Mouse (Mus musculus): Measurements from ENCODE around the gene Sdk1.
"Not testable (repeated sequence)": the region's sequence is repeated elsewhere in the genome, so short reads cannot be mapped to it uniquely, and the experiment has no call there.

Sdk1 gene

DNA sequence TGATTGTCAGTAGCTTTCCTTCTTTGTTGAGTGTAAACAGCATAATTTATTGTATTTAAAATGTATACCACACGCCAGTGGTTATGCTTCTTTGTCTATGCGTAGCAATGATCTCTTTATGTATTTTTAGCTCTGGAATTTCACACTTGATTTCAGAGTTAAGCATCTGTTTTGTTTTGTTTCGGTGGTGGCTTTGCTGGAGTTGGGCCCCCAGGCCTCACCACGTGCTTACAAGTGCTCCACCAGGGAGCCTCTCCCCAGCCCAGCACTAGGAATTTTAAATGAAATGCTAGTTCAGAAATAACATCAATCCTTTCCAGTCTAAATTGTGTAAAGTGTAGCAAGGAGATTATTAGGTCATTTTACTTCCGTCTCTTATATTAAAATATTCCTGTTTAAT, 227.5 kb downstream of the Sdk1 start:
- DNase-seq (ENCODE audit: low spot score), result no peak

- DNase-seq (ENCODE audit: low spot score), result no peak
These were observed 264.0 kb downstream of the Sdk1 start for GRCm38 (mm10) chr5:141505281-141505680.

- no peak for DNase-seq (ENCODE audit: low spot score)
These were observed 265.1 kb downstream of the Sdk1 start for GRCm38 (mm10) chr5:141506344-141506743.

- no peak for DNase-seq (ENCODE audit: low spot score)
These were observed 283.8 kb downstream of the Sdk1 start for GRCm38 (mm10) chr5:141524801-141525715.

- no peak for DNase-seq (ENCODE audit: low spot score)
These were observed 298.9 kb downstream of the Sdk1 start for GRCm38 (mm10) chr5:141540193-141540592.

GRCm38 (mm10) chr5:141542890-141543666, 301.8 kb downstream of the Sdk1 start:
- no peak for DNase-seq (ENCODE audit: low spot score)

GRCm38 (mm10) chr5:141553444-141553843, 312.2 kb downstream of the Sdk1 start:
- no peak for DNase-seq (ENCODE audit: low spot score)

- DNase-seq (ENCODE audit: low spot score), result no peak
These were observed 317.4 kb downstream of the Sdk1 start for GRCm38 (mm10) chr5:141558731-141559130.

DNA sequence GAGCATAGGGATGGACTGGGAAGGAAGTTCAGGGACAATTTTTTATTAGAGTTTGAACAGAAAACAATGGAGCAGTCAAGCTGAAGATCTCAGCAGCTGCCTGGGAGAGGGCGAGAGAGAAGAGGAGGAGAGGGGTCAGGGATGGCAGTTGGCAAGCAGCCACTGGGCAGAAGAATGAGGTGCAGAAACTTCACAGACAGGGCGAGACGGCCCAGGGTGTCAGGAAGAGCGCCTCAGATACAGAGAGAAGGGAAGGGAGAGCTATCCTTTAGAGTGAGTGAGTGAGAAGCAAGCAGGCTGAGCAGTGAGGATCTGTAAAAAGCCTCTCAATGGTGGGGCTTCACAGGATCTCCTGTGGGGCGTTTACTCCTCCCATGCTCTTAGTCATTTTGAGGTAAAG, 319.0 kb downstream of the Sdk1 start:
- no peak for DNase-seq (ENCODE audit: low spot score)

DNA sequence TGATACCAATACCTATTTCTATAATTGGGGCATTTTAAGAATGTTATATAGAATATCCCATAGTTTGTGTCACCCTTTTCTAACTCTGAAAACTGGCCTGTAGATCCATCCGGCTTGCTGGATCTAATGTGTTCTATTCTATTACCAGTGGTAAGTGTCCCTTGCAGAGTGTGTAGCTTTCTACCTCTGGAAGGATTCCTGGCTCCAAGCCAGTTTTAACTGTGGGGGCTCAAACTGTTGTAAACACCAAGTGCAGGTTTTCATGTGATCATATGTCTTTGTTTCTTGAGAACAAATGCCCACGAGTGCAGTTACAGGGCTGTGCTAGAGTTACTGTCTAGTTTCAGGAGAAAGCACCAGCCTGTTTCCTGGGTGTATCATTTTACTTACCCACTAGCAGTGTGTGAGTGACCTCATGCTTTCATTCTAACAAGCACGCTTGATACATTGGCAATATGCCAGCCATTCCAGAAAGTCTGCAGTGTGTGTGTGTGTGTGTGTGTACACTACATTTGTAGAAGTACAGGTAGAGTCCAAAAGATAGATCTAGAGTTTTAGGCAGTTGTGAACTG, 320.8 kb downstream of the Sdk1 start:
- DNase-seq (ENCODE audit: low spot score), result no peak

- no peak for DNase-seq (ENCODE audit: low spot score)
These were observed 322.9 kb downstream of the Sdk1 start for GRCm38 (mm10) chr5:141564197-141564596.

DNA sequence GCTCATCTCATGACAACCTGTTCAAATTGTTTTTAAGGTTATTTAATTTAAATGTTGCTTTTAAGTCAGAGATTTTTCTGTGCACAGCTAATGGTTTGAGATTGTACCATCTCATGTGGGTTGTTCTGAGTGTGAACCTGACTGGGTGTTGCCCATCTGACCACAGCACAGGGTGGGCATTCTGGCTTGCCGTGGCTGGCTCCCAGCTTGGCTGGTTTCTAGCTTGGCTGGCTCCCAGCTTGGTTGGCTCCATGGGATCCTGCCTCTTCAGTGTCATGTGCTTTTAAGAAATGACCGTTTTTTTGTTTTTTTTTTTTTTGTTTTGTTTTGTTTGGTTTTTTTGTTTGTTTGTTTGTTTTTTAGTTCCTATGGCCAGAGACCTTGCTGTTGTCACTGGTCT, 326.8 kb downstream of the Sdk1 start:
- DNase-seq (ENCODE audit: low spot score), result no peak

DNA sequence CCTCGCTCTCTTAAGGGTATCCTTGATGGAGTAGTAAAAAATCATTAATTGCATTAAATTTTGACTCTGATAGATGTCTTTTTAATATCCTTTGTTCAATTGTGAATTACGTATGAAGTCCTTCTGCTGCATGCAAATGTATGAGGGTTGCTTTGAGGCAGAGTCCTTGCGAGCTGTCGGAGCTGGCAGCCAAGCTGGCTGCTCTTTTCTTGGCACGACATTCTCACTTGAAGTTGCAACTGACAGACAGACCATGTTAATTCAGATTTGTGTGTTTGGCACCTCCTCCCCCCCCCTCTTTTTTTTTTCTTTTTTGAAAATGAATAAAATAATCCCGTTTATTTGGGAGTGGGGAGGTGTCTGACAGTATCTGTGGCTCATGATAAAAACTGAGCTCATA, 329.2 kb downstream of the Sdk1 start:
- no peak for DNase-seq (ENCODE audit: low spot score)

GRCm38 (mm10) chr5:141574263-141574662, 333.0 kb downstream of the Sdk1 start:
- peak; percentile 5 for DNase-seq (ENCODE audit: low spot score)

GRCm38 (mm10) chr5:141591246-141591645, 350.0 kb downstream of the Sdk1 start:
- DNase-seq (ENCODE audit: low spot score), result no peak

- no peak for DNase-seq (ENCODE audit: low spot score)
These were observed 371.4 kb downstream of the Sdk1 start for GRCm38 (mm10) chr5:141612721-141613120.

DNA sequence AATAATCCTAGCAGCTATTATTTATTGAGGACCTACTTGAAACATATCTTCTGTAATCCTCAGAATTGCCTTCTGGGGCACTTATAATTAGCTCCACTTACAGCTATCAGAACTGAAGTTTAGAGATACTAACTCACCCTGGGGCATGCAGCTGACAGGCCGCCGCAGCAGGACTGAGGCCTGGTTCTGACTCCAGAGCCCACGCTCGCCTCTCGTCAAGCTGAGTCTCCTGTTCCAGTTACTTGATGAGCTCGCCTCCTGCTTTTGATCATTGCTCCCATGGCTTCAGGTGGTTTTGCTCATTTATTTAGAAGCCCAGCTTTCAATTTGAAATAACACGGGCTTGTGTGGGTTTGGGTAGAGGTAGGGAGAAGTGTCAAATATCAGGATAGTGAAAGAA, 374.5 kb downstream of the Sdk1 start:
- no peak for DNase-seq (ENCODE audit: low spot score)

- DNase-seq (ENCODE audit: low spot score), result no peak
These were observed 376.4 kb downstream of the Sdk1 start for GRCm38 (mm10) chr5:141617660-141618059.

GRCm38 (mm10) chr5:141625401-141625800, 384.1 kb downstream of the Sdk1 start:
- no peak for DNase-seq (ENCODE audit: low spot score)

DNA sequence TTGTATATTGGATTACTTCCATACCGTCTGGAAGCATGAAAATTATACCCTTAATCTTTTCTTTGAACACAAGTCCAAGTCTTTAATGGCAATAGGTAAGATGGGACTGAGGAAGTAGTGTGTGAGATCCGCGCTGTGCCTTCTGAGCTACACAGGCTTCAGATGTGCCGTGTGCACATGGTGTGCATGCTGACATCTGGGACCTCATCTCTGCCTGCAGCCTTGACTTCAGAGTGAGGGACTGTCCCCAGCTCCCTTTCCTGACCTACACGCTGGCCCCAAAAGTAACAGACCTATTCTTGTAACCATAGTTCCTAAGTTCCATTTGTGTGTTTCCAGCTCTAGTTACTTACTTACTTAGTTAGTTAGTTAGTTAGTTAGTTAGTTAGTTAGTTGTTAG, 390.4 kb downstream of the Sdk1 start:
- DNase-seq (ENCODE audit: low spot score), result no peak

GRCm38 (mm10) chr5:141633271-141633670, 392.0 kb downstream of the Sdk1 start:
- no peak for DNase-seq (ENCODE audit: low spot score)

GRCm38 (mm10) chr5:141636406-141636805, 395.1 kb downstream of the Sdk1 start:
- DNase-seq (ENCODE audit: low spot score), result no peak

DNA sequence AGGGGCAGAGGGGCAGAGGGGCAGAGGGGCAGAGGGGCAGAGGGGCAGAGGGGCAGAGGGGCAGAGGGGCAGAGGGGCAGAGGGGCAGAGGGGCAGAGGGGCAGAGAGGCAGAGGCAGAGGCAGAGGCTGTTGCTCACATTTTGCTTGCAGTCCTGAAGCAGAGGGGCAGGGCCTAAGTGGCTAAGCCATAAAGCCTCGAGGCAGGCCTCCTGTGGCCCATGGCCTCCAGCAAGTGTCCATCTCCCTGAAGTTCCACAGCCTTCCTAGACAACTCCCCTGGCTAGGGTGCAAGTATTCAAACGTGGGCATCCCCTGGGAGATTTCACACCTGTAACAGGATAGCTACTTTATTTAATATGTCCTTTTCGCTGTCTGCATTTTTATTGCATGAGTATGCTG, 395.8 kb downstream of the Sdk1 start:
- not testable (repeated sequence) for DNase-seq (ENCODE audit: low spot score)

Measured in urinary bladder, postnatal 25 days (tissue).